Mouse (Mus musculus): Measurements from ENCODE around the gene Pp2d1.
"Not testable (repeated sequence)": the region's sequence is repeated elsewhere in the genome, so short reads cannot be mapped to it uniquely, and the experiment has no call there.

Pp2d1 gene

GRCm38 (mm10) chr17:53539351-53539750, at the start of gene Pp2d1:
TSS of gene Pp2d1 (minus strand) at chr17:53539451.
- in situ Hi-C loops (cut with MboI, MseI), result loop anchor here in 1 of 2 experiments (25.0 kb wide), 1 partner anchor 798 kb away; no protein-coding TSS in a partner anchor

GRCm38 (mm10) chr17:53588097-53588855, 49.0 kb upstream of the Pp2d1 start:
- in situ Hi-C loops (cut with MboI, MseI), result loop anchor here in 1 of 2 experiments (10.0 to 25.0 kb wide), 2 partner anchors 1693 to 1776 kb away; no protein-coding TSS in a partner anchor

DNA sequence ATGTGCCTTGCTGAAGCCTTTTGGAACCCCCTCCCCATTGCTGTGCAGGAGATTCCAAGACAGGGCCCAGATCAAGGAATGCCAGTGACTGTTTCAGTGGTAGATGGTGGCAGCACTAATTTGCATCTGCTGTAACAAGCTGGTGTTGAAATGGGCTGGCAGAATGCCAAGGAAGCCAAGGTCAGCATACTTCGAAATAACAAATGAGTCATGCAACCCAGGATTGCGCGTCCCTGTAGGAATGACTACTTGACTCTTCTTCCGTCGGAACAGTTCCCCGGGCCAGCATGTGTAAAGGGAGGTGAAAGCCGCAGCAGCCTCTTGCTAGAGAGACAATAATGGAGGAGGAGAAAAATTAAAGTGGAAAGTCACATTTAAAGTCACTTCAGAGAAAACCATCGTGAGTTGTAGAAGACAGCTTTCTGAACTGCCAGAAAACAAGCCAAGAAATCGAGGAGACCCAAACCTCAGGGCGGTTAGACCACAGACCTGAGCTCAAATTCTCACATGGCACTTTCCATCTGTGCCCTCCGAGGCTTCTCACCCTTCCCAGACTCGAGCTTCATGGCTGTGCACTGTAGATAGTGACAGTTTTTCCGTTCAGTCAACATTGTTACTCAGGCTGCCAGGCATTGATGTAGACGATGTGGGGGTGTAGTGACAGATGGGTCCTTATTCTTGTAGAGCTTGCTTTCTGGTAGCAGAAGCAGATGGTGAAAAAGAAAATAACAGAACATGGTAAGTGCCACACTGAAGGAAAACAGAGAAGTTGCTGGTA, 48.0 kb upstream of the Pp2d1 start:
- in situ Hi-C loops (cut with MboI, MseI), result loop anchor here in 1 of 2 experiments (10.0 to 25.0 kb wide), 2 partner anchors 1692 to 1775 kb away; no protein-coding TSS in a partner anchor

DNA sequence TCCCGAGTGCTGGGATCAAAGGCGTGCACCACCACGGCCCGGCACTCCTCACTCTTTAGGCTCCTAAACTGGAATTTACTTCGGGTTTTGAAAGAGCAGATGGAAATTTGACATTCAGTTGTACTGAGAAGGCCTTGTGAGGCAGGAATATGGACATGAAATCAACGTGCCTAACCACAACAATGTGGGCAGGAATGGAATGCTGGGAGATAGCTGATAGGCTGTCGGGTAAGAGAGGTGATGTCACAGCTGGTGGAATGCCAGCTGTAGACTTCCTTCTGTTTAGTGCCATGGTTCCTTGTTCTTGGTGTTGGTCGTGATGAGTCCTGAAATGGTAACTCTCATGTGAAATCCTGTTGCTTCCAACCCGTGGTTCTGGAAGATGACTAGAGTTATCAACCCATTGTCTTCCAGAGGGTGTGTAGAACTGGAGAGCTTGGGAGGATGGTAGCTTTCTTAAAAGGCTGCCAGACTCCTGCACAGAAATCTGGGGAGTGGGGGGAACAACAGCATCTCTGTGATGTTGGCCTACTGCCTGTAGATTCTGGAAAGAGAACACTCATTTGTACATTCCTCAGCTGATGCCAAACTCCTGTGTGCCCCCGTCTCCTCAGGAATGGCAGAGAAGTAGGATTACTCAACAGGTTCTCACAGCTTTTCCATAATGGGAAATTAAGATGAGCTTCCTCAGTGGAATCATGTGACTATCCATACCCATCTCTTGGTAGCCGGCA, 44.8 kb upstream of the Pp2d1 start:
- in situ Hi-C loops (cut with MboI, MseI), result loop anchor here in 1 of 2 experiments (10.0 to 25.0 kb wide), 2 partner anchors 1689 to 1772 kb away; no protein-coding TSS in a partner anchor

GRCm38 (mm10) chr17:53582805-53583204, 43.6 kb upstream of the Pp2d1 start:
- in situ Hi-C loops (cut with MboI, MseI), result loop anchor here in 1 of 2 experiments (10.0 to 25.0 kb wide), 2 partner anchors 1688 to 1771 kb away; no protein-coding TSS in a partner anchor

DNA sequence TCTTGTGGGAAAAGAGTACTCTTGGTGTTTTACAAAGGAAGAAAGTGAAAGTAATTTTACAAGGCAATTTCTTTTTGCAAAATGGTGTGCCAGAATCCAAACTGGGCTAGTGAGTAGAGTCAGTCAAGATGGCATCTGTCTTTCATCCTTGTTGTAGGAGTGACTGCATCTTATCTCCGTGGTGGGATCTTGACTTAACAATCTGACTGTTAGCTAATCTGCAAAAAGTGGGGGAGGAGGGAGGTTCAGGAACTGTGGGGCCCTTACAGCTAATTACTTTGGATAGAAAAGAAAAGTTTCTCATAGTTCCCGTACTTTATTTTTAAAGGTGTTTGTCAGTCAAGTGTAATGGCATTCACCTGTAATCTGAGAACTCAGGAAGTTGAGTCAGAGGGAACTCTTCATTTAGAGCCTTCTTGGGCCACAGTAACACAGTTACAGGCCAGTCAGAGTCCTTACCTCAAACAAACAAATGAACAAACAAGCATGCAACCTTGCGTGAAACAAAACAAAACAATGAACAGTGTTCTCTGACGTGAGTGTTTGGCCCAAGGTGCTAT, 42.9 kb upstream of the Pp2d1 start:
- in situ Hi-C loops (cut with MboI, MseI), result loop anchor here in 1 of 2 experiments (10.0 to 25.0 kb wide), 2 partner anchors 1687 to 1770 kb away; no protein-coding TSS in a partner anchor

DNA sequence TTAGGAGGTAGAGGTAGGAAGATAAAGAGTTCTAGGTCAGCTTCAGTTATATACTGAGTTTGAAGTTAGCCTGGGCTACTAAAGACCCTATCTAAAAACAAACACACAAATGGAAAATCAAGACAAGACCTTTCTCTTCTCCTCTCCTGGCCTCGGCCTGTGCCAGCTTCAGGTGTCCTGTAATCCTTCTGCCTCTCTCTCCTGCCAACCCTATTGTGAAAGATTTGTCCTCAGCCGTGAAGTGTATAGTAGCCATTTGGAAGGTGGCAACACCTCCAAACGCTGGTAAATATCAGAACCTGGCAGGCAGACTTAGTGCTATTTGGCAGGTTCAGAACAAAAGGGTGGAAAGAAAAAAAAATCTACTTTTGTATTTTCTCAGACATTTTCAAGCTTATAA, 41.0 kb upstream of the Pp2d1 start:
- in situ Hi-C loops (cut with MboI, MseI), result loop anchor here in 1 of 2 experiments (10.0 to 25.0 kb wide), 2 partner anchors 1685 to 1768 kb away; no protein-coding TSS in a partner anchor

GRCm38 (mm10) chr17:53579612-53580011, 40.4 kb upstream of the Pp2d1 start:
- in situ Hi-C loops (cut with MboI, MseI), result loop anchor here (5.0 to 25.0 kb wide), 3 partner anchors 1685 to 1767 kb away; no protein-coding TSS in a partner anchor

DNA sequence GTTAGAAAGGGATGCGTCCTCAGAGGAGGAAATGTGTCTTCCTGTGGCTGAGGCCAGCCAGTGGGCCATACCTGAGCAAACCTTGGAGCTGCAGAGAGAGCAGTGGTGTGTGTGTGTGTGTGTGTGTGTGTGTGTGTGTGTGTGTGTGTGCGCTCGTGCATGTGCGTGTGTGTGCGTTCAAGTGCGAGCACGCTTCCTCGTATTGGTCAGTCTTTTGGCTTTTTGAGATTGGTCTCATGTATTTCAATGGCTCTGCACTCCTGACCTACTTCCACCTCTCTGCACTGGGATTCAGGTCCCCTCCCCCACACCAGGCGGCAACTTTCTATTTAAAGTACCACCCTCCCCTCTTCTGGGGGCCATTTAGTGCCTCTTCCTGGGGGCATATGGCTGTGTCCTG, 39.5 kb upstream of the Pp2d1 start:
- in situ Hi-C loops (cut with MboI, MseI), result loop anchor here (5.0 to 25.0 kb wide), 2 partner anchors 1761 to 1766 kb away; no protein-coding TSS in a partner anchor

GRCm38 (mm10) chr17:53578249-53578648, 39.0 kb upstream of the Pp2d1 start:
- in situ Hi-C loops (cut with MboI, MseI), result loop anchor here (5.0 to 25.0 kb wide), 2 partner anchors 1761 to 1766 kb away; no protein-coding TSS in a partner anchor

DNA sequence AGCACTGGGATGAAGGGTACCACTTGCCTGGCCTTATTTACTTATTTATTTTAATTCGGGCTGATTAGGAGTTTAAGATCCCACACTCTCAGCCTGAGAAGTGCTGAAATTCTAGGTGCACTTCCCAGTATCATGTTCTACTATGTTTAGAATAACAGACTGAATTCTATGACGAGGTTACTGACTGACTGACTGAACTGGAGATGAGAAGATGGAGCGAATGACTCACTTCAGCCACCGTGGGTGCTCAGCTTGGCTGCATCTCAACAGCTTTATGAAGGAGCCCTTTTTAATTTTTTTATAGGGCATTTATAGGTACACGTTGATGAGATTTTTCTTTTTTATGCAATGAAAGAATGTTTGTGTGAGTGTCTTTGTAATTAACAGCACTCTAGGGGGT, 38.5 kb upstream of the Pp2d1 start:
- in situ Hi-C loops (cut with MboI, MseI), result loop anchor here (5.0 to 25.0 kb wide), 2 partner anchors 1760 to 1765 kb away; no protein-coding TSS in a partner anchor

DNA sequence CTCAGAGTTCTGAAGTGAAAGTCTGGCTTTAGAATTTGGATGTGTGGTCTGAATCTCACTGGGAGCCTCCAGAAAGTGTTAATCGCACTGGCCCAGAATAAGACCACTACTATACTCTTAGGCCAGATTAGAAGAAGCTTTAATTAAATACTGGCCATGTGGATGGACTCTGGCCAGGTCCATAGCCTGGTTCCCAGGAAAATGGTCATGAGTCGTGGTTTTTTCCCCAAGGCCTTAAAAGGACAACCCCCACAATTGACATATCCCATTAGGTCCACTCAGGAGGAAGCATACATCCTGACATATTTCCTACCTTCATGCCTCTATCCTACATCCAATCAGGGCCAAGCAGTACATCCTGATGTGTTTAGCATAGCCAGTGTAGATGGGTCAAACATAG, 37.9 kb upstream of the Pp2d1 start:
- in situ Hi-C loops (cut with MboI, MseI), result loop anchor here (5.0 to 25.0 kb wide), 2 partner anchors 1760 to 1765 kb away; no protein-coding TSS in a partner anchor

GRCm38 (mm10) chr17:53573019-53573556, 33.8 kb upstream of the Pp2d1 start:
- in situ Hi-C loops (cut with MboI, MseI), result no loop called here

GRCm38 (mm10) chr17:53570932-53571331, 31.7 kb upstream of the Pp2d1 start:
- in situ Hi-C loops (cut with MboI, MseI), result not testable (repeated sequence)

GRCm38 (mm10) chr17:53570361-53570875, 31.2 kb upstream of the Pp2d1 start:
- in situ Hi-C loops (cut with MboI, MseI), result no loop called here

- in situ Hi-C loops (cut with MboI, MseI), result no loop called here
Measured at GRCm38 (mm10) chr17:53569829-53570228, 30.6 kb upstream of the Pp2d1 start.

DNA sequence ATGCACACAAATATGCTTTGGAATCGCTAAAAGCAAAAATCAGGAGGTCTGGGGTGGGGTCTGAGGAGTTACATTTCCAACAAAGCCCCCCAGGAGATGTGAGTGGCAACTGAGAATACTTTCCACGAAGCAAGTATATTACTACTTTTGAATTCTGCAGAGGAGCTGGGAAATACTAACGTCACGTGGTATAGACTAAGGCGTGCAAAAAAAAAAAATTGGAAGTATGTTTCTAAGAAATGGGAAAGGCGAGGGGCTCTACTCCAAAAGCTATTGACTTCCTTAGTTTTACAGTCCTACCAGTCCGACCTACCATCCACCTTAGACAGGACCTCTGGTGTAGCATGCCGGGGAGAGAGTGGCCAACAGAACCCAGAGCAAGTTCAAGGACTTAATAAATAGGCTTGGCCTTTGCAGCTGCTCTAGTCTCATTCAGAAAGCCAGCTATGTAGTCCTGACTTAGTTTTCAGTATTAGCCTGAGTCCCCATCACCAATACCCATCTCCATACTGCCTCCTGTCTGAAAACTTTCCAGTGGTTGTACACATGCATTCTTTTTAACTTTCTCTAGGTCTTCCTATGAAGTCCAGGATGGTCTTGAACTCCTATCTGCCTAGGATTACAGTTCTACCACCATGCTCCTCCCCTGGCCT, 29.6 kb upstream of the Pp2d1 start:
- in situ Hi-C loops (cut with MboI, MseI), result no loop called here

- in situ Hi-C loops (cut with MboI, MseI), result no loop called here
Measured at GRCm38 (mm10) chr17:53568118-53568517, 28.9 kb upstream of the Pp2d1 start.

DNA sequence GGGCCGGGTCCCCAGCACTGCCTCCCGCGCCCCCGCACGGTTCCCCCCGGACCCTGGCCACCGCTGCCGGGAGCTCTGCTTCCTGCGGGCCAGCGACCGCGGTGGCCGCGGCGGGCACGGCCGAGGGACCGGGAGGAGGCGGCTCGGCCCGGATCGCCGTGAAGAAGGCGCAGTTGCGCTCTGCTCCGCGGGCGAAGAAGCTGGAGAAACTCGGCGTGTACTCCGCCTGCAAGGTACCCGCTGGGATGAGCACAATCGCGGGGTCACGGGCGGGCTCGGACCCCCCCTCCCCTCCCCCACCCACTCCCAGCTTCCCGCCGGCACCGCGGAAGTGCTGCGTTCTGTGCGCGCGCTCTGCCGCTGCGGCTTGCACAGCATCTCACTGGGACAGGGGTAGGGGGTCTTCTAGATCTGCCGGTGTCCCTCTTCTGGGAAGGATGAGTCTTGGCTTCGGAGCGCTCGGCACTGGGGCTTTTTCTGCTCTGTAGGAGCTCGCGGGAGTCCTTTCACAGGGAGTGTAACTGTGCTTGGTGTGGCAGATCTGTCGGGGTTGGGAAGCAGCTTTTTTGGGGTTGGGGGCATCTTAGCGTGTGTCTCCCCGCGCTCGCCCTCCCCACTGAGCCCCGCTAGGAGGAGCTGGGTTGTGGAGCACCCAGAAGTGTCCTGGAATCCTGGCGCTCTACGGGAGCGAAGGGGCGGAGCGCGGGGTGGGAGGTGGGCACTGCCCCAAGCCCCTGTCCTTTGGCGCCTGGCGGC, 28.3 kb upstream of the Pp2d1 start:
- in situ Hi-C loops (cut with MboI, MseI), result no loop called here
